Mouse (Mus musculus) olfactory bulb, adult 2 months (tissue): ENCODE results near the gene Prcc. TPM values are rescaled to one million over a fixed set of nuclear protein-coding genes. Genes with fewer than 3 reads are reported as not detected.

ENCODE experiments used
- H3K27ac ChIP-seq: fragments of 200-500 bp; 2 replicates; pipeline ENCODE4 v1.5.1; 2012; ENCODE audit warnings: low read depth, low read length; ENCODE audit not compliant: insufficient read depth
- H3K4me1 ChIP-seq: fragments of 200-500 bp; 2 replicates; pipeline ENCODE4 v1.6.1; 2012; ENCODE audit warnings: low read length; ENCODE audit not compliant: control insufficient read depth, insufficient read depth
- H3K4me3 ChIP-seq: fragments of 200-500 bp; 2 replicates; pipeline ENCODE4 v1.5.1; 2012; ENCODE audit warnings: mild to moderate bottlenecking, low read depth, low read length, moderate library complexity; ENCODE audit not compliant: insufficient read depth
- CTCF ChIP-seq: fragments of 200-500 bp; IDR thresholded peaks from 2 replicates; pipeline ENCODE4 v1.5.1; 2012; ENCODE audit warnings: low read depth, mild to moderate bottlenecking, low read length, moderate library complexity; ENCODE audit not compliant: insufficient read depth
- POLR2A ChIP-seq: fragments of 200-500 bp; IDR thresholded peaks from 2 replicates; pipeline ENCODE4 v1.6.1; 2012; ENCODE audit warnings: mild to moderate bottlenecking, low read depth, low read length, moderate library complexity; ENCODE audit not compliant: insufficient read depth
- WGBS: fragments of 180-500 bp; shearing (Covaris S2); methylation state at CpG from one replicate; pipeline ENCODE4 v1.1.7; 2018; 5-methylcytosine and 5-hydroxymethylcytosine counted together
- polyA plus RNA-seq: library from polyadenylated mRNA; stranded (reverse); fragments of >200 nt; gene quantifications from 2 replicates; pipeline ENCODE4 v1.2.4, GENCODE M21; 2012; ENCODE audit warnings: low replicate concordance; ENCODE audit not compliant: missing spikeins, insufficient read depth, insufficient read length

Prcc gene
- polyA plus RNA-seq, 1 experiment, result not detected

- no peak for TF ChIP-seq CTCF
- no peak for TF ChIP-seq POLR2A
- Histone ChIP-seq H3K27ac (no peak overlapping the region), H3K4me1 (no peaks in the 10 kb centered on the region), H3K4me3 (no peak overlapping the region)
- 92% methylated on average over 8 of the region's 8 CpGs for WGBS
Observed at GRCm38 (mm10) chr3:87857666-87858065, 27.7 kb downstream of the Prcc start.

DNA sequence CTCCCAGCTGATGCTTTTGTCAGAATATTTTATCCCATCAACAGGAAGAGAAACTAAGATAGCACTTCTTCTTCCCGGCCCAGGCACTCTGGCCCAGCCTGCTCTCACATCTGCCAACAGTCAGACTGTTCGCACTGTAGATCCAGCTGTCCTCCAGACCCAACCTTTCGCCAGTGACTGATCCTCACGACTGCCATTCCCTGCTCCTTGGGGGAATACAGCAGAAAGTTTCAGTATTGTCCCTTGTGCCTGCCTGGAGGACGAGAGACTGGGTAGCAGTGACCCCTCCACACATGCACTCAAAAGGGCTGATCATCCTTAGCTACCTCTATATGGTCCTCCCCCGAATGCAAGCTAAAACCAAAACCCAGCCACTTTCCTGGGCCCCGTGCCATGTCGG is 29.5 kb downstream of the Prcc start:
- 88% methylated on average over 8 of the region's 8 CpGs for WGBS
- TF ChIP-seq CTCF (no peak), POLR2A (no peak)
- H3K4me1 ChIP-seq, result no peaks in the 10 kb centered on the region
- H3K27ac ChIP-seq, result no peak overlapping the region
- no peak overlapping the region for H3K4me3 ChIP-seq

DNA sequence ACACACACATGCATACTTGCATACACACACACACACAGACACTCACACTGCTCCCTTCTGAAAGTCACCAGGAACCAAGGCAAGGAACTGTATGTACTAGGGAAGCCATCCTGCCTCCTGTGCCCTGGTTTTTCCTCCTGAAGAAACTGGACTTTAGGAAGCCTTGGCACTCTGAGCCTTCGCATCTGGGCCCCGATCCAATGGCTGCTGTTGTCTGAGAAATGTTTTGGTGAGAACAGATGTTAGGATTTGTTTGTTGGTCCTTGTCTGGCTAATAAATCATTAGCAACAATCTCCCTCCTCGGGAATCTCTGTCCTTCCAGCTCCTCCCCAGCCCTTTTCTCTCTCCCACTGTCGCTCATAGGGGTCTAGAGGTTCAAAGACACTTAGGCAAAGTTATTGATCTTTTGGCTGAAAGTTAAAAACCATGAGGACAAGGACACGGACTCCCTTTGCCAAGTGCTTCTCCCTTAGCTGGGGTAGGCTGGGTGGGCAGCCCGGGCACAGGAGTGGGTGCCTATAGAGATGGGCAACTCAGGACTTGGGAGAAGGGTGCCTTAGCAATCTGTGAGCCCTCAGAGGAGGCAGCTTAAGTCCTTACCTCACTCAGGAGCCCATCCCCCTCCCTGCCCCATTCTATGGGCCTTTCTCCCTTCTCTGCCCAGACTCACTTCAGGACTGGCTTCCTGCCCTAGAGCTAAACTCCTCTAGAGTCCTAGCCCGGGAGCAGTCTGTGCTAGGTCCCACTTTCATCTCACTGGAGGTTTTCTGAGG is 30.4 kb downstream of the Prcc start:
- 41% methylated on average over 7 of the region's 7 CpGs for WGBS
- TF ChIP-seq POLR2A (no peak), CTCF (no peak)
- Histone ChIP-seq H3K27ac (no peak overlapping the region), H3K4me3 (no peak overlapping the region), H3K4me1 (no peaks in the 10 kb centered on the region)

- H3K27ac ChIP-seq, result no peak overlapping the region
- WGBS, result 85% methylated on average over 14 of the region's 14 CpGs
Observed at GRCm38 (mm10) chr3:87849117-87849516, 36.3 kb downstream of the Prcc start.

GRCm38 (mm10) chr3:87847680-87848079 is 37.7 kb downstream of the Prcc start:
- WGBS, result 84% methylated on average over 5 of the region's 5 CpGs
- TF ChIP-seq CTCF, result no peak
- TF ChIP-seq POLR2A, result no peak
- Histone ChIP-seq H3K4me1 (no peaks in the 10 kb centered on the region), H3K4me3 (no peak overlapping the region), H3K27ac (no peak overlapping the region)

More at GRCm38 (mm10) chr3:87849117-87849516, 36.3 kb downstream of the Prcc start:
- no peak overlapping the region for H3K4me3 ChIP-seq
- no peak for TF ChIP-seq CTCF
- TF ChIP-seq POLR2A, result no peak
- no peaks in the 10 kb centered on the region for H3K4me1 ChIP-seq

DNA sequence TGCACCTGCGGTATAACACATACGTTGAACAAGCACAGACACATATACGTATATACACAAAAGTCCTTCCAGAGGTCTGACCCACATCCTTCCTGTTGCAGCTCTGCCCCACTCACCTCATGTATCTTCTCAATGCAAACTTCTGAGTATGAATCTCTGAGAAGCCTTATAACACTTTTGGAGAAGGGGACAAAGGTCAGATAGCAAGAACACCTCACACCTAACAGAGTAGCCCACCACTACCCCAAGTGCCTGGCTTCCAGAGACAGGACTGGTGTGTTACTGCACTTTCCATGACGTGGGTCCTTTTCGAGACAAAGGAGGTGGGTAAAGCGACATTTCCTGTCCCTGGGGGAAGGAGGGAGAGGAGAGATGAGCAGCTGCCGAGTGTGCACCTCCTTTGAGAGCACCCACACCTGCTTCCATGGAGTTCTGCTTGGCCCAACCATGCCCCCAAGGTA is 38.7 kb downstream of the Prcc start, which contains the start of gene Sh2d2a:
Gene Sh2d2a (plus strand): TSS at position 106 of the 461 bp plus-strand sequence.
- Histone ChIP-seq H3K4me1 (no peaks in the 10 kb centered on the region), H3K27ac (no peak within 1 kb of the TSS; the same call in 1 of the 2 replicates), H3K4me3 (no peak within 1 kb of the TSS; the same call in 1 of the 2 replicates)
- TF ChIP-seq CTCF (no peak), POLR2A (no peak)
- 81% methylated on average over 7 of the region's 7 CpGs for WGBS

- no peak for TF ChIP-seq CTCF
Observed at GRCm38 (mm10) chr3:87846186-87846585, 39.2 kb downstream of the Prcc start.

DNA sequence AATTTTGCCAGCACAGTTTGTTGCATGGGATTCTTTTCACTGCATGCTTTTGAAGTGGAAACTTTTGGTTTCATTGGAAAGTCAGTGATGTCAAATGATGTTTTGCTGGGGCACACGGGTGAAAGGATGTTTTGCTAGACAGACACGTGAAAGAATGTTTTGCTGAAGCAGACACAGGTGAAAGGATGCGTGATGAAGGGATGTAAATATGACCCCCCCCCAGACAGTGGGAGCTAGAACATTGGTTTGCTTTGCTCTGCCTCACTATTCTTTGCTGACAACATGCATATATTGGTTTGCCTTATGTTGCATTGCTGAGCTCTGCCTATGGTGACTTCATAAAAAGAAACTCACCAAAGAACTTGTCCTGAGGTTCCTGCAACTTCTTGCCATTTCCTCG is 40.4 kb downstream of the Prcc start:
- no peak for TF ChIP-seq POLR2A
- TF ChIP-seq CTCF, result no peak
- Histone ChIP-seq H3K4me1 (no peaks in the 10 kb centered on the region), H3K4me3 (no peak overlapping the region), H3K27ac (no peak overlapping the region)
- WGBS, result 79% methylated on average over 4 of the region's 4 CpGs

More at GRCm38 (mm10) chr3:87846186-87846585, 39.2 kb downstream of the Prcc start:
- WGBS, result 83% methylated on average over 4 of the region's 4 CpGs
- Histone ChIP-seq H3K4me3 (no peak overlapping the region), H3K4me1 (no peaks in the 10 kb centered on the region), H3K27ac (no peak overlapping the region; the same call in 1 of the 2 replicates)

DNA sequence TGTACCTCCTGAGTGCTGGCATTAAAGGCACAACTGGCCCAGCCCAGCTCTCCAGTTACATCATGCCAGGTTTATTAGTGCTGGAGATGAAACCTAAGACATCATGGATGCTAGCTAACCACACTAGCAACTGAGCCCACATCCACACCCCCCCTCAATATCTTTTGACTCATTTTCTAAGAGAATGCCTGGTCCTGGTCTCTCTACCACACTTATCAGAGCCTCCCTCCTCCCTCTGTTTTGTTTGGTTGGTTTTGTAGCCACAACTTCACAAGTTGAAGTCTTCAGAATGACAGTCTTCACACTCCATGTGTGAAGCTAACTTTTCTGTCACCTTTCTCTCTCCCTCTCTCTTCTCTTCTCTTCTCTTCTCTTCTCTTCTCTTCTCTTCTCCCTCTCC is 44.5 kb downstream of the Prcc start:
- Histone ChIP-seq H3K4me1 (no peaks in the 10 kb centered on the region), H3K27ac (no peak overlapping the region), H3K4me3 (no peak overlapping the region)
- TF ChIP-seq CTCF (no peak), POLR2A (no peak)

- Histone ChIP-seq H3K4me3 (no peak overlapping the region), H3K27ac (no peak overlapping the region), H3K4me1 (no peaks in the 10 kb centered on the region)
- TF ChIP-seq CTCF (peak; percentile 44; the same call in 1 of the 2 replicates), POLR2A (no peak)
- WGBS, result 8% methylated on average over 4 of the region's 4 CpGs
Observed at GRCm38 (mm10) chr3:87838622-87839021, 46.8 kb downstream of the Prcc start.
